Mouse (Mus musculus): Measurements from ENCODE around the gene Slco3a1.

GRCm38 (mm10) chr7:74353240-74353639 is 201.3 kb downstream of the Slco3a1 start:
- TF ChIP-seq CTCF (IDR thresholded peaks at IDR 0.05; ENCODE audit: low read depth) (no peak), EP300 (IDR thresholded peaks at IDR 0.05; ENCODE audit: low read depth) (no peak)
